Mouse (Mus musculus) retina, postnatal 7 days (tissue): ENCODE measurements around the gene Gid8.
A peak's percentile ranks its signal among the peaks of the same experiment; 100 is the strongest.

Experiments
- DNase-seq: peaks from one replicate; pipeline ENCODE4 v3.0.0-alpha.2; 2012; ENCODE audit warnings: low read depth, low spot score

Gene Gid8

GRCm38 (mm10) chr2:180709923-180710272 lies at the start of gene Gid8, which contains the start of gene Dido1:
TSS of gene Gid8 (plus strand) at chr2:180710117.
TSS of gene Dido1 (minus strand) at chr2:180709999.
- peak; percentile 97 for DNase-seq

GRCm38 (mm10) chr2:180660521-180660920 lies 49.4 kb upstream of the Gid8 start:
- DNase-seq: no peak

- DNase-seq: no peak
These were observed 47.9 kb upstream of the Gid8 start for GRCm38 (mm10) chr2:180662008-180662407.

GRCm38 (mm10) chr2:180676706-180677105 lies 33.2 kb upstream of the Gid8 start:
- DNase-seq: no peak

- DNase-seq: peak; percentile 57
These were observed 31.2 kb upstream of the Gid8 start for GRCm38 (mm10) chr2:180678609-180679140.

GRCm38 (mm10) chr2:180681225-180681624 lies 28.7 kb upstream of the Gid8 start:
- no peak for DNase-seq

GRCm38 (mm10) chr2:180683524-180683923 lies 26.4 kb upstream of the Gid8 start:
- no peak for DNase-seq

- DNase-seq: no peak
These were observed 25.9 kb upstream of the Gid8 start for GRCm38 (mm10) chr2:180684031-180684430.

GRCm38 (mm10) chr2:180689841-180690240 lies 20.1 kb upstream of the Gid8 start:
- DNase-seq: no peak

- DNase-seq: no peak
These were observed 17.3 kb upstream of the Gid8 start for GRCm38 (mm10) chr2:180692630-180693029.

GRCm38 (mm10) chr2:180695176-180695575 lies 14.7 kb upstream of the Gid8 start:
- no peak for DNase-seq

- DNase-seq: no peak
These were observed 9.5 kb upstream of the Gid8 start for GRCm38 (mm10) chr2:180700457-180700856.

- DNase-seq: no peak
These were observed 8.7 kb upstream of the Gid8 start for GRCm38 (mm10) chr2:180701053-180701766.

- DNase-seq: peak; percentile 77
These were observed 7.9 kb upstream of the Gid8 start for GRCm38 (mm10) chr2:180701767-180702621.

- DNase-seq: no peak
These were observed 7.2 kb upstream of the Gid8 start for GRCm38 (mm10) chr2:180702701-180703149.

GRCm38 (mm10) chr2:180703175-180703574 lies 6.7 kb upstream of the Gid8 start:
- DNase-seq: no peak

- DNase-seq: no peak
These were observed 6.1 kb upstream of the Gid8 start for GRCm38 (mm10) chr2:180703645-180704359.

- DNase-seq: no peak
These were observed 5.3 kb upstream of the Gid8 start for GRCm38 (mm10) chr2:180704591-180704990.

GRCm38 (mm10) chr2:180705066-180705465 lies 4.9 kb upstream of the Gid8 start:
- no peak for DNase-seq

- no peak for DNase-seq
These were observed 3.9 kb upstream of the Gid8 start for GRCm38 (mm10) chr2:180705975-180706374.

- no peak for DNase-seq
These were observed 644 bp upstream of the Gid8 start for GRCm38 (mm10) chr2:180709023-180709922.
